Mouse (Mus musculus): ENCODE measurements around the gene Ambra1. TPM values are rescaled to one million over a fixed set of nuclear protein-coding genes. Genes with fewer than 3 reads are reported as not detected.

Ambra1 gene
- polyA plus RNA-seq, 1 experiment = 19.3 TPM

- Histone ChIP-seq H3K79me2 (ENCODE audit: control insufficient read depth, insufficient read depth) (peaks cover 26% of the 10 kb centered on the region), H3K4me2 (ENCODE audit: low read depth) (peak overlapping the region; percentile 73), H3K4me3 (peak overlapping the region; percentile 19), H3K27me3 (ENCODE audit: control insufficient read depth, insufficient read depth, insufficient read length) (no peaks in the 10 kb centered on the region), H3K36me3 (ENCODE audit: control insufficient read depth, insufficient read depth) (peaks cover 4% of the 10 kb centered on the region), H3ac (ENCODE audit: control insufficient read depth, insufficient read length) (no peak overlapping the region)
- TF ChIP-seq REST (IDR thresholded peaks at IDR 0.05; ENCODE audit: insufficient read depth, insufficient read length) (no peak), CEBPB (IDR thresholded peaks at IDR 0.05; ENCODE audit: insufficient read depth, poor library complexity, severe bottlenecking) (no peak), E2F4 (IDR thresholded peaks at IDR 0.05; ENCODE audit: insufficient read depth) (no peak), TCF3 (IDR thresholded peaks at IDR 0.05; ENCODE audit: insufficient read length, low read depth) (peak; percentile 81), TCF12 (IDR thresholded peaks at IDR 0.05; ENCODE audit: insufficient read depth, poor library complexity, severe bottlenecking) (peak; percentile 91), MYOG (IDR thresholded peaks at IDR 0.05; ENCODE audit: control insufficient read depth in 1 of 3, insufficient read depth in 1 of 3, insufficient read length in 2 of 3, low read depth in 2 of 3) (peak; percentile 95 to 99 (median 98)), MAX (IDR thresholded peaks at IDR 0.05; ENCODE audit: low read depth) (no peak), POLR2AphosphoS2 (IDR thresholded peaks at IDR 0.05; ENCODE audit: insufficient read length, low read depth) (peak; percentile 69), MYOD1 (IDR thresholded peaks at IDR 0.05; ENCODE audit: control insufficient read depth in 1 of 3, insufficient read length in 2 of 3, low read depth in 2 of 3) (peak; percentile 79 to 97 (median 97)), SRF (IDR thresholded peaks at IDR 0.05; ENCODE audit: control insufficient read depth, insufficient read length, low read depth) (peak; percentile 69), USF1 (IDR thresholded peaks at IDR 0.05; ENCODE audit: low read depth) (no peak), POLR2A (IDR thresholded peaks at IDR 0.05; ENCODE audit: insufficient read length, low read depth) (peak; percentile 63)
Observed at GRCm38 (mm10) chr2:91947397-91948150, 217.6 kb downstream of the Ambra1 start.

GRCm38 (mm10) chr2:91948151-91948509 lies 218.2 kb downstream of the Ambra1 start:
- TF ChIP-seq POLR2AphosphoS2 (IDR thresholded peaks at IDR 0.05; ENCODE audit: insufficient read length, low read depth) (no peak), SRF (IDR thresholded peaks at IDR 0.05; ENCODE audit: control insufficient read depth, insufficient read length, low read depth) (no peak), POLR2A (IDR thresholded peaks at IDR 0.05; ENCODE audit: insufficient read length, low read depth) (no peak), TCF12 (IDR thresholded peaks at IDR 0.05; ENCODE audit: insufficient read depth, poor library complexity, severe bottlenecking) (no peak), TCF3 (IDR thresholded peaks at IDR 0.05; ENCODE audit: insufficient read length, low read depth) (no peak), E2F4 (IDR thresholded peaks at IDR 0.05; ENCODE audit: insufficient read depth) (no peak), MYOG (IDR thresholded peaks at IDR 0.05; ENCODE audit: control insufficient read depth in 1 of 3, insufficient read depth in 1 of 3, insufficient read length in 2 of 3, low read depth in 2 of 3) (no peak)
- Histone ChIP-seq H3K27me3 (ENCODE audit: control insufficient read depth, insufficient read depth, insufficient read length) (no peaks in the 10 kb centered on the region), H3K79me2 (ENCODE audit: control insufficient read depth, insufficient read depth) (peaks cover 27% of the 10 kb centered on the region), H3K36me3 (ENCODE audit: control insufficient read depth, insufficient read depth) (peaks cover 4% of the 10 kb centered on the region), H3K4me3 (peak overlapping the region; percentile 19), H3K4me2 (ENCODE audit: low read depth) (peak overlapping the region; percentile 73), H3ac (ENCODE audit: control insufficient read depth, insufficient read length) (no peak overlapping the region)

- H3K27me3 ChIP-seq (ENCODE audit: control insufficient read depth, insufficient read depth, insufficient read length) = no peaks in the 10 kb centered on the region
- TF ChIP-seq CEBPB (IDR thresholded peaks at IDR 0.05; ENCODE audit: insufficient read depth, poor library complexity, severe bottlenecking) = no peak
- TF ChIP-seq MYOD1 (IDR thresholded peaks at IDR 0.05; ENCODE audit: control insufficient read depth in 1 of 3, insufficient read length in 2 of 3, low read depth in 2 of 3) = peak; percentile 54 to 95 (median 72)
- TF ChIP-seq TCF12 (IDR thresholded peaks at IDR 0.05; ENCODE audit: insufficient read depth, poor library complexity, severe bottlenecking) = peak; percentile 73
- no peak for TF ChIP-seq E2F4 (IDR thresholded peaks at IDR 0.05; ENCODE audit: insufficient read depth)
- TF ChIP-seq MYOG (IDR thresholded peaks at IDR 0.05; ENCODE audit: control insufficient read depth in 1 of 3, insufficient read depth in 1 of 3, insufficient read length in 2 of 3, low read depth in 2 of 3) = peak; percentile 67 to 95 (median 77)
- TF ChIP-seq TCF3 (IDR thresholded peaks at IDR 0.05; ENCODE audit: insufficient read length, low read depth) = peak; percentile 72
- TF ChIP-seq SRF (IDR thresholded peaks at IDR 0.05; ENCODE audit: control insufficient read depth, insufficient read length, low read depth) = no peak
- TF ChIP-seq POLR2A (IDR thresholded peaks at IDR 0.05; ENCODE audit: insufficient read length, low read depth) = no peak
- peak overlapping the region; percentile 73 for H3K4me2 ChIP-seq (ENCODE audit: low read depth)
- peak overlapping the region; percentile 19 for H3K4me3 ChIP-seq
- H3K36me3 ChIP-seq (ENCODE audit: control insufficient read depth, insufficient read depth) = no peaks in the 10 kb centered on the region
- H3K79me2 ChIP-seq (ENCODE audit: control insufficient read depth, insufficient read depth) = peaks cover 32% of the 10 kb centered on the region
- H3ac ChIP-seq (ENCODE audit: control insufficient read depth, insufficient read length) = no peak overlapping the region
Observed at GRCm38 (mm10) chr2:91948792-91949241, 218.9 kb downstream of the Ambra1 start.

- Histone ChIP-seq H3ac (ENCODE audit: control insufficient read depth, insufficient read length) (no peak overlapping the region), H3K4me3 (peak overlapping the region; percentile 19), H3K27me3 (ENCODE audit: control insufficient read depth, insufficient read depth, insufficient read length) (no peaks in the 10 kb centered on the region), H3K79me2 (ENCODE audit: control insufficient read depth, insufficient read depth) (peaks cover 38% of the 10 kb centered on the region), H3K36me3 (ENCODE audit: control insufficient read depth, insufficient read depth) (no peaks in the 10 kb centered on the region), H3K4me2 (ENCODE audit: low read depth) (peak overlapping the region; percentile 73)
- peak in 2 of 3 experiments; percentile 68 to 74 for TF ChIP-seq MYOG (IDR thresholded peaks at IDR 0.05; ENCODE audit: control insufficient read depth in 1 of 3, insufficient read depth in 1 of 3, insufficient read length in 2 of 3, low read depth in 2 of 3)
- TF ChIP-seq CEBPB (IDR thresholded peaks at IDR 0.05; ENCODE audit: insufficient read depth, poor library complexity, severe bottlenecking) = no peak
- no peak for TF ChIP-seq MAX (IDR thresholded peaks at IDR 0.05; ENCODE audit: low read depth)
- peak in 2 of 3 experiments; percentile 52 to 66 for TF ChIP-seq MYOD1 (IDR thresholded peaks at IDR 0.05; ENCODE audit: control insufficient read depth in 1 of 3, insufficient read length in 2 of 3, low read depth in 2 of 3)
- TF ChIP-seq E2F4 (IDR thresholded peaks at IDR 0.05; ENCODE audit: insufficient read depth) = no peak
- peak; percentile 9 for TF ChIP-seq POLR2A (IDR thresholded peaks at IDR 0.05; ENCODE audit: insufficient read length, low read depth)
Observed at GRCm38 (mm10) chr2:91949411-91950274, 219.7 kb downstream of the Ambra1 start.

Measured in myocyte (in vitro differentiated cells).